Mouse (Mus musculus) frontal cortex, postnatal 25 days (tissue): ENCODE measurements around the gene Fgf14.
A peak's percentile ranks its signal among the peaks of the same experiment; 100 is the strongest.
"Not testable (repeated sequence)": the region's sequence is repeated elsewhere in the genome, so short reads cannot be mapped to it uniquely, and the experiment has no call there.

Experiments
- DNase-seq, 2 experiments: peaks; one replicate each; pipeline ENCODE4 v3.0.0; 2022; ENCODE audit warnings: low spot score in 2 of 2

Gene Fgf14

GRCm38 (mm10) chr14:124191913-124192814, 484.8 kb downstream of the Fgf14 start:
- peak; percentile 38 to 40 for DNase-seq

- no peak for DNase-seq
These were observed 496.7 kb downstream of the Fgf14 start for GRCm38 (mm10) chr14:124180265-124180664.

- no peak for DNase-seq
These were observed 502.8 kb downstream of the Fgf14 start for GRCm38 (mm10) chr14:124174111-124174510.

- DNase-seq, result no peak
These were observed 513.2 kb downstream of the Fgf14 start for GRCm38 (mm10) chr14:124163618-124164185.

GRCm38 (mm10) chr14:124147378-124147777, 529.5 kb downstream of the Fgf14 start:
- no peak for DNase-seq

- DNase-seq, result no peak
These were observed 569.6 kb downstream of the Fgf14 start for GRCm38 (mm10) chr14:124107205-124107873.

GRCm38 (mm10) chr14:124083126-124083525, 593.8 kb downstream of the Fgf14 start:
- DNase-seq, result no peak

- DNase-seq, result no peak
These were observed 632.9 kb downstream of the Fgf14 start for GRCm38 (mm10) chr14:124044016-124044415.

- no peak for DNase-seq
These were observed 636.3 kb downstream of the Fgf14 start for GRCm38 (mm10) chr14:124040651-124041050.

GRCm38 (mm10) chr14:124037434-124037833, 639.5 kb downstream of the Fgf14 start:
- no peak for DNase-seq

- no peak for DNase-seq
These were observed 640.2 kb downstream of the Fgf14 start for GRCm38 (mm10) chr14:124036575-124037205.

- not testable (repeated sequence) for DNase-seq
These were observed 643.6 kb downstream of the Fgf14 start for GRCm38 (mm10) chr14:124033302-124033701.

- DNase-seq, result no peak
These were observed 648.8 kb downstream of the Fgf14 start for GRCm38 (mm10) chr14:124027886-124028670.

- DNase-seq, result no peak
These were observed 686.2 kb downstream of the Fgf14 start for GRCm38 (mm10) chr14:123990591-123991195.

GRCm38 (mm10) chr14:123967996-123968395, 708.9 kb downstream of the Fgf14 start:
- no peak for DNase-seq

- no peak for DNase-seq
These were observed 710.4 kb downstream of the Fgf14 start for GRCm38 (mm10) chr14:123966531-123966930.
